Mouse (Mus musculus) kidney, embryonic 15.5 days (tissue): ENCODE measurements at regions not wholly inside any gene's neighbourhood (a gene's known extent, or its start where the extent isn't known, plus 50 kb on each side); places are given as distances from the start of the nearest gene placed in this dataset. TPM values are rescaled to one million over a fixed set of nuclear protein-coding genes. Genes with fewer than 3 reads are reported as not detected.

Source experiments
- ATAC-seq: fragments of 200-750 bp; cut with Nextera tagmentation; replicated peaks from 2 replicates; pipeline ENCODE4 v1.8.0; 2017; ENCODE audit warnings: moderate TSS enrichment; ENCODE audit not compliant: low FRiP score
- H3K27ac ChIP-seq: fragments of 300-500 bp; sonication (generic); 2 replicates; pipeline ENCODE4 v1.5.1; 2015; ENCODE audit warnings: mild to moderate bottlenecking, inconsistent platforms
- H3K27me3 ChIP-seq: fragments of 300-500 bp; sonication (generic); 2 replicates; pipeline ENCODE4 v1.6.1; 2015; ENCODE audit warnings: inconsistent platforms
- H3K36me3 ChIP-seq: fragments of 300-500 bp; sonication (generic); 2 replicates; pipeline ENCODE4 v1.6.1; 2015; ENCODE audit warnings: inconsistent platforms
- H3K4me1 ChIP-seq: fragments of 300-500 bp; sonication (generic); 2 replicates; pipeline ENCODE4 v1.6.1; 2015; ENCODE audit warnings: inconsistent platforms
- H3K4me2 ChIP-seq: fragments of 300-500 bp; sonication (generic); 2 replicates; pipeline ENCODE4 v1.6.1; 2015; ENCODE audit warnings: moderate library complexity, mild to moderate bottlenecking, inconsistent platforms
- H3K4me3 ChIP-seq: fragments of 300-500 bp; sonication (generic); replicated peaks from 2 replicates; pipeline ENCODE4 v1.5.1; 2015; ENCODE audit warnings: mild to moderate bottlenecking, inconsistent platforms
- H3K9ac ChIP-seq: fragments of 300-500 bp; sonication (generic); 2 replicates; pipeline ENCODE4 v1.6.1; 2015; ENCODE audit warnings: mild to moderate bottlenecking, inconsistent platforms
- H3K9me3 ChIP-seq: fragments of 300-500 bp; sonication (generic); replicated peaks from 2 replicates; pipeline ENCODE4 v1.6.1; 2016; ENCODE audit warnings: inconsistent platforms
- WGBS: fragments of 180-500 bp; shearing (Covaris S2); methylation state at CpG from one replicate; pipeline ENCODE4 v1.1.7; 2015; ENCODE audit warnings: mixed read lengths; 5-methylcytosine and 5-hydroxymethylcytosine counted together
- microRNA-seq: library from miRNA; unstranded; fragments of <30 nt; microRNA quantifications from one replicate; pipeline ENCODE4, GENCODE M21; 2016

DNA sequence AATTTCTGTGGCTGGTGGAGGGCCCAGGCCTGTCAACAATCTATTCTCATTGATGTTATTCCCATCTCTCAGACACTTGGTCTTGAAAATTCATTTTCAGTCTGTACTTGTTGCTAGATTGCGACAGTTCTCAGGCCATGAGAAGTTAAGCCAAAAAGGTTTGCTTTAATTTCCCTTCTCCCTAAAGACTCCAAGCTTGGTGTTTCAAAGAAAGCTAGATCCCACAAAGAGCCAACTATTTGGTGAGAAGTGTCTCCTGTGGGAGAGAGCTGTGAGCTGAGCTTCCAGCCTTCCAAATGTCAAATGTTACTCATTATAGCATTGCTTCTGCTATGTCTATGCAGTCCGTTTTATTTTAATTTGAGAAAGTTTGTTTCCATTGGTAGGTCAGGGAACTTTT, 169.7 kb downstream of the Snx13 start:
- no peaks in the 10 kb centered on the region for H3K9me3 ChIP-seq
- H3K4me3 ChIP-seq = no peak overlapping the region
- no peaks in the 10 kb centered on the region for H3K27me3 ChIP-seq
- no peaks in the 10 kb centered on the region for H3K36me3 ChIP-seq
- H3K27ac ChIP-seq = no peak overlapping the region
- no peaks in the 10 kb centered on the region for H3K4me1 ChIP-seq
- no peak overlapping the region for H3K9ac ChIP-seq
- 91% methylated on average over 2 of the region's 2 CpGs for WGBS
- ATAC-seq = no peak
- H3K4me2 ChIP-seq = no peak overlapping the region

DNA sequence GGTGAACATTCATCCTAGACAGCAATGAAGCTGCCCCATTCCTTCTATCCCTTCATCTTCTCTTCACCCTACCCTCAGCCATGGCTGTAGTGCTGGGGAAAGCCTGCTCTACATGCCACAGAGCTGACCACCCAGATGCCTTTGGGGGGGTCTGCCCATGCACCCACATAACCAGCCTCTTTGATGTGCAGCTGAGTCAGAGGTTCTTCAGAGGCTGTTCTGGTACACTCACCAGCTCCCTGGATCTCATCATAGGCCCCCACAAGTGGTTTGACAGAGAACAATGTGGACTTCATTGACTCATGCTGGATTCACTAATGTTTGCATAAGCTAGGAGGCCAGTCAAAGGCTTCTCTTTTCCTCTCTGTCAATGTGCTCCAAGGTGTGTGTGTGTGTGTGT, 162.4 kb downstream of the Snx13 start:
- Histone ChIP-seq H3K36me3 (no peaks in the 10 kb centered on the region), H3K4me2 (no peak overlapping the region), H3K4me1 (no peaks in the 10 kb centered on the region), H3K4me3 (no peak overlapping the region), H3K9me3 (no peaks in the 10 kb centered on the region), H3K27me3 (no peaks in the 10 kb centered on the region), H3K9ac (no peak overlapping the region), H3K27ac (no peak overlapping the region)
- no peak for ATAC-seq

GRCm38 (mm10) chr12:35207605-35208004, 160.6 kb downstream of the Snx13 start:
- Histone ChIP-seq H3K4me1 (no peaks in the 10 kb centered on the region), H3K36me3 (no peaks in the 10 kb centered on the region), H3K4me3 (no peak overlapping the region), H3K27me3 (no peaks in the 10 kb centered on the region), H3K27ac (no peak overlapping the region), H3K9me3 (no peaks in the 10 kb centered on the region), H3K4me2 (no peak overlapping the region), H3K9ac (no peak overlapping the region)
- ATAC-seq = no peak
- 81% methylated on average over 3 of the region's 3 CpGs for WGBS

DNA sequence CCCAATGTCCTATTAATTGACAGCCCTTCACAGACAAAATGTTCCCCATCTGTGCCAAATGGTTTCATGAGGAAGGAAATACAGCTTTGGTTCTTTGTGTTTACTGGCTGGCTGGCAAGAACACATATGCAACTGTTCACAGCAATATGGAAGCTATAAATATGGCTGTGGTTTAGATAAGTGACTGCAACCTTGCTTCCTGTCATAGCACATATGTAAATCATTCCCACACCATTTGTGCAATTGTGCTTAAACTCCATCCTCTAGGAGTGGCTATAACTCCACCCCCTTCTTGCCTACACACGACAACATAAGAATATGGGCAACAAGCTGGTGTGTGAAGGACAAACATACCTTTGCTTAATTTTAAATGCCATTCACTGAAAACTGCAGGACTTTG, 156.4 kb downstream of the Snx13 start:
- WGBS = 88% methylated on average over 1 of the region's 1 CpGs

GRCm38 (mm10) chr12:35200110-35200509, 153.1 kb downstream of the Snx13 start:
- no peak overlapping the region for H3K9ac ChIP-seq
- WGBS = 40% methylated on average over 5 of the region's 5 CpGs
- no peaks in the 10 kb centered on the region for H3K27me3 ChIP-seq
- no peak overlapping the region for H3K4me3 ChIP-seq
- H3K4me1 ChIP-seq = no peaks in the 10 kb centered on the region
- peak; percentile 84 for ATAC-seq
- no peak overlapping the region for H3K27ac ChIP-seq
- no peak overlapping the region for H3K4me2 ChIP-seq
- no peaks in the 10 kb centered on the region for H3K36me3 ChIP-seq
- H3K9me3 ChIP-seq = no peaks in the 10 kb centered on the region

More for the DNA sequence above, 156.4 kb downstream of the Snx13 start:
- no peak overlapping the region for H3K9ac ChIP-seq
- no peaks in the 10 kb centered on the region for H3K9me3 ChIP-seq
- no peak overlapping the region for H3K4me2 ChIP-seq
- H3K4me1 ChIP-seq = no peaks in the 10 kb centered on the region
- no peak for ATAC-seq
- H3K27me3 ChIP-seq = no peaks in the 10 kb centered on the region
- H3K4me3 ChIP-seq = no peak overlapping the region
- H3K27ac ChIP-seq = no peak overlapping the region
- H3K36me3 ChIP-seq = no peaks in the 10 kb centered on the region

Small RNAs in the stretch of these regions (microRNA-seq; reads per million reads assigned to microRNA genes)
- gene Gm44396 = not detected
